Mouse (Mus musculus) ovary, adult 10 weeks (tissue): ENCODE results near the gene Ggn. TPM values are rescaled to one million over a fixed set of nuclear protein-coding genes. Genes with fewer than 3 reads are reported as not detected.

Experiments
- polyA plus RNA-seq: library from polyadenylated mRNA; stranded (reverse); fragments of 350-450 nt; fragmentation: Illumina TruSeq; extraction: RNeasy Lipid Tissue Mini Kit (QIAGEN cat#74804); gene quantifications from one replicate; pipeline ENCODE4 v1.2.3, GENCODE M21; 2014

Gene Ggn
- polyA plus RNA-seq, result not detected

DNA sequence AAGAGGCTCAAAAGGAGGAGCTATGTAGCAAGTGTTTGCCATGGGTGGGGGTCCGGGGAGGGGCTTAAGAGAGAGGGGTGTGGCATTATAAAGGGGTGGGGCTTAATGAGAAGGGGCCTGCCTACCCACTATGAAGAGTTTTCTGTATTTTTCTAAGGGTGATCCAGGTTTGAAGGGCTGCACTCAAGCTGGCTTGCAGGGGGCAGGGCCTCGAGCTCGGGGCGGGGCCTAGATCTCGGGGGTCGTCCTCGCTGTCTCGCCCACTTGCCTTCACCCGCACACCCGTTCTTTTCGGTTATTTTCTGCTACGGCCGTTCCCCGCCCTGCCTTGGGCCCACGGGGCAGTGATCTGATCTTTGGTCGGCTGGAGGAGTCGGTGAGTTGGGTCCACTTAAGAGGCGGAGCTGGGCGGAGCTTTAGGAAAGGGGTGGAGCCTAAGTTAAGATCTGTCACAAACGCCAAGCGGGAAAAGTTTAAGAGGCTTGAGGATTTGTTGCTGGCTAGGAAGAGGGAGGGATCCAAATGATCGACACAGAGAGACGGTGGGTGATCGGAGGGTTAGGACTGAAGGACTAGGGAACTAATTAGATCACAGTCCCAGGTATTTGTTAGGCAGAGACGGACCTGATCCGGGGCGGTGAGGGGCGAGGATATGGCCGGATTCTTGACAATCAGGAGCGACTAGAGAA lies at the start of gene Ggn, which contains the start of gene Spred3:
Ggn (plus strand) TSS at position 145 of the 689 bp plus-strand sequence.
Spred3 (minus strand) TSS at position 346 of the 689 bp plus-strand sequence.

DNA sequence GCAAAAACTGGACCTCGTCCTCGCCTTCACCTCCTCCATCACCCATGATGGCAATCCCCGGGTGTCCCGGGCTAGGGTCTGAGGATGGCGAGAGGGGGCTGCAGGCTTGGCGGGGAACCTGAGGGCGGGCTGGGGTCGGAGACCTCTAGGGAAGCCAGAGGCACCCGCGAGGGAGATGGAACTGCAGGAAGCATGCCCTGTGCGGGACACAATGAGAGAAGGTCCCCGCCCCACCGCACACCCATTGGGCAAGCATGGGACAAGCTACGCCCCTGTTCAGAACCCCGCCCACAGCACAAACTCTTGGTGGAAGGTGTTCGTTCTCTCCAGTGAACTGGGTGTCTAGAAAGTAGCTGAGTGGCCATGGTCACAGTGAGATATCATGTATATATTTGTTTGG lies 45.0 kb upstream of the Ggn start, which contains the start of gene Ryr1:
Ryr1 (minus strand) TSS at position 210 of the 400 bp plus-strand sequence.

DNA sequence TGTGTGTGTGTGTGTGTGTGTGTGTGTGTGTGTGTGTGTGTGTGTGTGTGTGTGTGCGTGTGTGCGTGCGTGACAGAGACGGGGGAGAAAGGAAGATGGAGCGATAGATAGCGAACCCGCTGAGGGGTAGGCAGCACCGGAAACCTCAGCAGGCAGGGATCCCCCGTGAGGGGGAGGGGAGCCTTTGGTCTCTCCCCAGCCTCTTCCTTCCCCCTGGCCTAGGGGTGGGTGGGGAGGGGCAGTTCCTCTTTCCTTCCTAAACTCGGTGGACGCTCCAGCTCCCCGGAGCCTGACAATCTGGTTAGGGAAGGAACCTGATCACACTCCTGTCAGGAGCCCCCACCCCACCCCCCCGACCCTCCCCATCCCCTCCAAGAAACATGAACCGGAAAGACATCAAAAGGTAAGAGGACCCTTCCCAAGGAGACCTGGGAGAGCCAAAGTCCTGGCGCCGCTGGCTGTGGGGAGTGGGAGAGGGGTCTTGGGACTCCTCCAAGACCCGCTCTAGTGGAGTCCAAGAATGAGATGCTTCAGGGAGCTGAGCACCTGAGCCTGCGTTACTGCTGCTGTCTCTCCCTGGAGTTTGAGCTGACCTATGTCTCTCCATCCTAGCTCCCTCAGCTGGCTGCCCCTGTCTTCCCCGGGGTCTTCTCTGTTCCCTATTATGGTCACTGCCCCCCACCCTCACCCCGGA lies 35.2 kb upstream of the Ggn start, which contains the start of gene Rasgrp4:
Rasgrp4 (plus strand) TSS at position 159 of the 694 bp plus-strand sequence.

GRCm38 (mm10) chr7:29155838-29156782 lies 13.9 kb upstream of the Ggn start, which contains the start of gene Fam98c:
TSS of gene Fam98c (minus strand) at chr7:29156234.

GRCm38 (mm10) chr7:29180077-29180853 lies 10.3 kb downstream of the Ggn start, which contains the start of gene Psmd8:
TSS of gene Psmd8 (minus strand) at chr7:29180701.

DNA sequence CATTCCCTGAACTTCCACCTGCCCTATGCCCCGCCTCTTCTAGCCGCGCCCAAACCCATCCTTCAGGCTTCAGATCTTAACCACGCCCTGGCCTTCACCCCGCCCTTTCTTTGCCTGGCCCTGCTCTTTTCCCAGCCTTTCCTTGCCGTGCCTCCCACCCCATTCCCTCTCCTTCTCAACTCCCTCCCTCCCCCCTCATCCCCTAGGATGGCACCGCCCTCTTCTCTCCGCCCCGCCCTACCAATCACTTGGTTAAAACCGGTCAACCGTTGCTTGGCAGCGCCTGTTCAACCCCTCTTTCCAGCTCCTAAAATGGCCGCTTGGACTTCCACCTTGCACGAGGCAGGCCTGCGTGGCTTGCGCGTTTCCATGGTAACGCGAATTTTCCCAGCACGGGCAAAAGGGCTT lies 43.7 kb downstream of the Ggn start, which contains the start of gene Catsperg1:
Catsperg1 (minus strand) TSS at position 361 of the 408 bp plus-strand sequence.

Other genes with a start within 250 kb of the Ggn start
- gene Actn4, start 207.9 kb upstream of the Ggn start, polyA plus RNA-seq, result 33.7 TPM
- 2.1 TPM for gene Eif3k, start 188.3 kb upstream of the Ggn start, polyA plus RNA-seq
- gene Map4k1, start 188.2 kb upstream of the Ggn start, polyA plus RNA-seq, result not detected
- gene Ryr1, start 45.0 kb upstream of the Ggn start, polyA plus RNA-seq, result not detected
- 0.74 TPM for gene Rasgrp4, start 35.4 kb upstream of the Ggn start, polyA plus RNA-seq
- gene Fam98c, start 14.0 kb upstream of the Ggn start, polyA plus RNA-seq, result 0.71 TPM
- 2.3 TPM for gene Spred3, start 201 bp downstream of the Ggn start, polyA plus RNA-seq
- 58.9 TPM for gene Psmd8, start 10.5 kb downstream of the Ggn start, polyA plus RNA-seq
- gene Catsperg1, start 43.8 kb downstream of the Ggn start, polyA plus RNA-seq, result 0.40 TPM
- 2.7 TPM for gene Kcnk6, start 62.3 kb downstream of the Ggn start, polyA plus RNA-seq
- not detected for gene Yif1b, start 68.1 kb downstream of the Ggn start, polyA plus RNA-seq
- gene 2200002D01Rik, start 78.3 kb downstream of the Ggn start, polyA plus RNA-seq, result not detected
- 10.6 TPM for gene Spint2, start 111.7 kb downstream of the Ggn start, polyA plus RNA-seq
- not detected for gene Ppp1r14a, start 119.1 kb downstream of the Ggn start, polyA plus RNA-seq
- gene Dpf1, start 133.7 kb downstream of the Ggn start, polyA plus RNA-seq, result 0.29 TPM